Mouse (Mus musculus) ES-Bruce4 (cell line): ENCODE measurements around the gene Ifnab. TPM values are rescaled to one million over a fixed set of nuclear protein-coding genes. Genes with fewer than 3 reads are reported as not detected.

Experiments
- H3K27ac ChIP-seq: 2 replicates; pipeline ENCODE4 v1.5.1; 2012; ENCODE audit warnings: low read length, inconsistent platforms; ENCODE audit not compliant: insufficient read depth
- H3K27me3 ChIP-seq: 2 replicates; pipeline ENCODE4 v1.6.1; 2012; ENCODE audit warnings: mild to moderate bottlenecking, low read length, inconsistent platforms; ENCODE audit not compliant: control insufficient read depth, poor library complexity, insufficient read depth, severe bottlenecking
- H3K36me3 ChIP-seq: 2 replicates; pipeline ENCODE4 v1.6.1; 2012; ENCODE audit warnings: inconsistent platforms, mild to moderate bottlenecking, low read length, moderate library complexity; ENCODE audit not compliant: control insufficient read depth, poor library complexity, insufficient read depth, severe bottlenecking
- H3K4me1 ChIP-seq: one replicate; pipeline ENCODE4 v1.8.1; 2011; ENCODE audit warnings: low read length; ENCODE audit not compliant: control insufficient read depth, insufficient read depth
- H3K4me3 ChIP-seq: 2 replicates; pipeline ENCODE4 v1.5.1; 2011; ENCODE audit warnings: low read depth, mild to moderate bottlenecking, low read length
- H3K9ac ChIP-seq: 2 replicates; pipeline ENCODE4 v1.6.1; 2012; ENCODE audit warnings: low read depth, mild to moderate bottlenecking, inconsistent platforms; ENCODE audit not compliant: poor library complexity, severe bottlenecking
- H3K9me3 ChIP-seq: replicated peaks from 2 replicates; pipeline ENCODE4 v1.6.1; 2012; ENCODE audit warnings: mild to moderate bottlenecking, low read length, inconsistent platforms; ENCODE audit not compliant: control insufficient read depth, poor library complexity, insufficient read depth, severe bottlenecking
- CTCF ChIP-seq: IDR thresholded peaks from one replicate; pipeline ENCODE4 v1.8.1; 2011; ENCODE audit warnings: low read depth, low read length
- EP300 ChIP-seq: IDR thresholded peaks from 2 replicates; pipeline ENCODE4 v1.6.1; 2011; ENCODE audit warnings: low read depth, low read length; ENCODE audit not compliant: insufficient read depth
- POLR2A ChIP-seq: IDR thresholded peaks from one replicate; pipeline ENCODE4 v1.8.1; 2011; ENCODE audit warnings: low read length; ENCODE audit not compliant: insufficient read depth
- polyA plus RNA-seq: library from polyadenylated mRNA; stranded (reverse); fragments of >200 nt; gene quantifications from 2 replicates; pipeline ENCODE4 v1.2.4, GENCODE M21; 2011; ENCODE audit warnings: low read depth; ENCODE audit not compliant: missing spikeins, insufficient read depth, insufficient read length

Ifnab gene
- polyA plus RNA-seq, 1 experiment, result not detected

DNA sequence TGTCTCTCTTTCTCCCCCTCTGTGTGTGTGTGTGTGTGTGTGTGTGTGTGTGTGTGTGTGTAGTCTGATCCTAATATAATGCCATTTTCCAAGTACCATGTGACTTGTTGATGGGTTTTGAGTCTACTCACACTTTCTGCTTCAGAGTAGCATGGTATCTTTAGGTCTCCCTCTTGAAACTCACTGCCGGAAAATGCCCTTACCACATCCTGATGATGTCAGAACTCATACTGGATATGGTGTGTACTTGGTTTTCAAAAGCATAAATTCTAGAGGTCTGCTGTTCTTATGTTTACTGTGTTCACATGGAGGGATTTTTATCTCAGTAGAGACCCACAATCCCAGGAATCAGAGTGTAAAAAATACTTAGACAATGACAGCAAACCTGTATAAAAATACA, 1.4 kb upstream of the Ifnab start:
- Histone ChIP-seq H3K27ac (no peak overlapping the region), H3K36me3 (no peaks in the 10 kb centered on the region), H3K9ac (no peak overlapping the region), H3K4me1 (no peaks in the 10 kb centered on the region), H3K9me3 (no peaks in the 10 kb centered on the region; the same call in 1 of the 2 replicates), H3K27me3 (no peaks in the 10 kb centered on the region; the same call in 1 of the 2 replicates), H3K4me3 (no peak overlapping the region)
- TF ChIP-seq EP300 (no peak), CTCF (no peak), POLR2A (no peak)

DNA sequence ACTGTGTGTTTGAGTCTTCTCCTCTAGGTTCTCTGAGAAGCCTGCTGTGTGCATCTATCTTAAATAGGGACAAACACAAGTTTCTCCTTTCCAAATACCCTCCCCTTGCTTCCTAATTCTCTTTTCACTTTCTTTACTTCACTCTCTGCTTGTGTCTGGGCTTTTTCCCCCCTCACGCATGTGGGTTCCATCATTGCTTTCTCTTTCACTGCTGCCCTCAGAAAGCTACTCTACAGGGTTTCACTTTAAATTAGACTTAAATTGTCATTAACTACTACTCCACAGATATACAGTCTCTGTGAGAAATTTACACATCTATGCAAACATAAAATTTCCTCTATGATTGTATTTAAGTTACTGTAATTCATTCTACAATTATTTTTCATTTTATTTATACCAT, 7.3 kb downstream of the Ifnab start, which contains the start of gene Ifna2:
Gene Ifna2 (minus strand): TSS at position 101 of the 400 bp plus-strand sequence.
- Histone ChIP-seq H3K4me1 (no peaks in the 10 kb centered on the region), H3K36me3 (no peaks in the 10 kb centered on the region), H3K9me3 (no peaks in the 10 kb centered on the region; the same call in 1 of the 2 replicates), H3K27ac (no peak within 1 kb of the TSS), H3K9ac (no peak within 1 kb of the TSS), H3K27me3 (no peaks in the 10 kb centered on the region), H3K4me3 (no peak within 1 kb of the TSS)
- TF ChIP-seq CTCF, result no peak
- no peak for TF ChIP-seq POLR2A
- TF ChIP-seq EP300, result no peak

DNA sequence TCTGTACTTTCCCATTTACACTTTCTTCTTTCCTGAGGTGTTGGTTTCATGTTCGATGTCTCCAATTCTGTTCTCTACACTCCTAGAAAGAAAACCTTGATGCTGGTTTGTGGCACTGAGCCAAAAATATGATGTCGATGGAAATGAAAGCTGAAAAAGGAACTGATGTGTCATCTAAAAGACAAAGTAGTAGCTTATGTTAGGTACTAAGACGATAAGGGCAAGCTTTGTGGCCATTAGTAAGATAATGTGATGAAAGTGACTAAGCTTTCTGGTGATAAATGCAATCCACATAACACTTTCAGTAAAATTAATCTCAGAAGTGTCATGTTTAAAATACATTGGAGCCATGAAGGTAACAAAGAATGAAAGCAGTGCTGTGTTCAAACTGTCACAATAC, 9.8 kb downstream of the Ifnab start:
- Histone ChIP-seq H3K27me3 (no peaks in the 10 kb centered on the region), H3K4me1 (no peaks in the 10 kb centered on the region), H3K36me3 (no peaks in the 10 kb centered on the region), H3K9ac (no peak overlapping the region), H3K27ac (no peak overlapping the region), H3K4me3 (no peak overlapping the region), H3K9me3 (no peaks in the 10 kb centered on the region)
- TF ChIP-seq EP300 (no peak), POLR2A (no peak), CTCF (no peak)

DNA sequence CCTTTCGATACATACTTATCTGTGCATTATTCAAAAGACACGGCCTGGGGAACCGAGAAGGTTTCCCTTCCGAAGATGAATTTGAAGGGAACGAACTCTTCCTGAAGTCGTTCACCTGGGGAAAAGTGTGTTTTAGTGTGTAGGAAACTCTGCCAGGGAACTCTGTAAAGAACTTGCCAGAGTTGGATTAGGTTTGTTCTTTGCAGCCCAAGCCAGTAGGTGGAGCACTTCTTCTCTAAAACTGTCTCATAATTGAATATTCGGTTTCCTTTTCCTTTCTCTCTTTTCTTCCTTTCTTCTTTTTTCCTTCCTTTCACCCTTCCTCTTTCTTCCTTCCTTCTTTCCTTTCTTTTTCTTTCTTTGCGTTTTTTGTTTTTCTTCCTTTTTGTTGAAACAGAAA, 10.8 kb downstream of the Ifnab start:
- no peak overlapping the region for H3K27ac ChIP-seq
- no peak overlapping the region for H3K9ac ChIP-seq
- no peak overlapping the region for H3K4me3 ChIP-seq
- no peaks in the 10 kb centered on the region for H3K9me3 ChIP-seq
- no peaks in the 10 kb centered on the region for H3K36me3 ChIP-seq
- H3K4me1 ChIP-seq, result no peaks in the 10 kb centered on the region
- TF ChIP-seq CTCF, result no peak
- TF ChIP-seq POLR2A, result no peak
- no peak for TF ChIP-seq EP300
- H3K27me3 ChIP-seq, result no peaks in the 10 kb centered on the region

DNA sequence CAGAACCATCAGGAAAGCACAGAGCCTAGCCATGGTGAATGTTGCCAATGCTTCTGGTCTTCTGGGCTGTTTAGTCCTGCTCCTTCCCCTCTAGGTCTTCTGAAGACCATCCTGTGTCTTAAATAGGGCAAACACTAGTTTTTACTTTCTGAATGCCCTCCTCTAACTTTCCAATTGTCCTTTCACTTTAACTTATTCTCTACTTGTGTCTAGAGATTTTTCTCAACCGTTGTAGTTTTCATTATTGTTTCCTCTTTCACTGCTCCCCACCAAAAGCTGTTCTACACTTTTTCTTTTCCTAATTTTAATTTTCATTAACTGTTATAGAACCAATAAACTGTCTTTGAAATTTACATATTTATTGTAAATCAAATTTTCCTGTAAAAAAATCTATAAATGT, 14.3 kb downstream of the Ifnab start, which contains the start of gene Ifna16:
Gene Ifna16 (minus strand): TSS at position 101 of the 400 bp plus-strand sequence.
- Histone ChIP-seq H3K27me3 (no peaks in the 10 kb centered on the region), H3K27ac (no peak within 1 kb of the TSS), H3K4me3 (no peak within 1 kb of the TSS), H3K9me3 (no peaks in the 10 kb centered on the region), H3K4me1 (no peaks in the 10 kb centered on the region), H3K36me3 (no peaks in the 10 kb centered on the region), H3K9ac (no peak within 1 kb of the TSS)
- no peak for TF ChIP-seq POLR2A

DNA sequence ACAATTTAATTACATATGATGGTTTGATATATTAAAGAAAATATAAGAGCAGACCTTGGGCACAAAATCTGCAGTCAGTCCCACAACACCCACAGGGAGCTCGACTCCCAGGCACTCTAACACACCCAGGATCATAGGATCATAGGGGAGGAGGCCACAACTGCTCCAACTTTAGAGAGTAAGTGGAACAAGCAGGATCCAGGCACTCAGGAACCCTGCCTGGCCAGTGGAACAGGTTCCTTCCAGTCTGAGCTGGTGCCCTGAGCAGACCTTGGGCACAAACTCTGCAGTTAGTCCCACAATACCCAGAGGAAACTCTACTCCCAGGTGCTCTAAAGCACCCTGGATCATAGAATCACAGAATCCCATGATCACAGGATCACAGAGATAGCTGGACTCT, 35.7 kb downstream of the Ifnab start:
- Histone ChIP-seq H3K27me3 (no peaks in the 10 kb centered on the region), H3K36me3 (no peaks in the 10 kb centered on the region), H3K9me3 (peaks cover 5% of the 10 kb centered on the region), H3K4me3 (no peak overlapping the region), H3K4me1 (no peaks in the 10 kb centered on the region), H3K9ac (no peak overlapping the region), H3K27ac (no peak overlapping the region)
- TF ChIP-seq EP300, result 0 out of 2 replicates have a peak, but pooled peaks have one; percentile 28
- no peak for TF ChIP-seq CTCF
- no peak for TF ChIP-seq POLR2A
